Mouse (Mus musculus) MEL (cell line): ENCODE measurements at regions not wholly inside any gene's neighbourhood (a gene's known extent, or its start where the extent isn't known, plus 50 kb on each side); places are given as distances from the start of the nearest gene placed in this dataset.

Experiments used
- CTCF ChIP-seq, 3 experiments: IDR thresholded peaks in 2 of 3; conservative IDR thresholded peaks in 1 of 3; 2 replicates each; pipeline ENCODE4 v1.5.1; 2011 to 2012; ENCODE audit warnings: low read length in 3 of 3, low read depth in 2 of 3, mild to moderate bottlenecking in 2 of 3, improper control_type of control experiment in 1 of 3, inconsistent platforms in 1 of 3, mixed read lengths in 1 of 3, moderate library complexity in 1 of 3; ENCODE audit not compliant: control insufficient read depth in 1 of 3, insufficient read depth in 1 of 3, poor library complexity in 1 of 3, severe bottlenecking in 1 of 3
- ETS1 ChIP-seq: IDR thresholded peaks from 2 replicates; pipeline ENCODE4 v1.6.1; 2012; ENCODE audit warnings: low read depth, mild to moderate bottlenecking, inconsistent platforms, low read length, improper control_type of control experiment, moderate library complexity
- GATA1 ChIP-seq: IDR thresholded peaks from 2 replicates; pipeline ENCODE4 v1.6.1; 2011; ENCODE audit warnings: low read depth, low read length, improper control_type of control experiment
- HCFC1 ChIP-seq: IDR thresholded peaks from 2 replicates; pipeline ENCODE4 v1.6.1; 2012; ENCODE audit warnings: low read depth, mild to moderate bottlenecking, inconsistent platforms, low read length, improper control_type of control experiment, moderate library complexity
- JUND ChIP-seq: IDR thresholded peaks from 2 replicates; pipeline ENCODE4 v1.6.1; 2011; ENCODE audit warnings: low read depth, mild to moderate bottlenecking, improper control_type of control experiment, low read length
- MXI1 ChIP-seq: IDR thresholded peaks from 2 replicates; pipeline ENCODE4 v1.6.1; 2011; ENCODE audit warnings: mild to moderate bottlenecking, low read depth, low read length, improper control_type of control experiment
- POLR2A ChIP-seq, 2 experiments: IDR thresholded peaks; 2 replicates each; pipeline ENCODE4 v1.6.1; 2011 to 2012; ENCODE audit warnings: low read length in 2 of 2, mild to moderate bottlenecking in 2 of 2, control low read depth in 1 of 2, improper control_type of control experiment in 1 of 2, low read depth in 1 of 2, moderate library complexity in 1 of 2; ENCODE audit not compliant: control insufficient read depth in 1 of 2, insufficient read depth in 1 of 2, poor library complexity in 1 of 2
- POLR2AphosphoS2 ChIP-seq: IDR thresholded peaks from 2 replicates; pipeline ENCODE4 v1.6.1; 2011; ENCODE audit warnings: low read length, improper control_type of control experiment
- SIN3A ChIP-seq: IDR thresholded peaks from 2 replicates; pipeline ENCODE4 v1.6.1; 2012; ENCODE audit warnings: low read length, improper control_type of control experiment, inconsistent platforms
- SMC3 ChIP-seq: IDR thresholded peaks from 2 replicates; pipeline ENCODE4 v1.6.1; 2011; ENCODE audit warnings: low read depth, low read length, improper control_type of control experiment
- TCF12 ChIP-seq: IDR thresholded peaks from 2 replicates; pipeline ENCODE4 v1.6.1; 2014; ENCODE audit warnings: low read depth, mild to moderate bottlenecking, inconsistent platforms, low read length, improper control_type of control experiment, moderate library complexity
- ZNF384 ChIP-seq: IDR thresholded peaks from 2 replicates; pipeline ENCODE4 v1.6.1; 2012; ENCODE audit warnings: low read depth, mild to moderate bottlenecking, inconsistent platforms, low read length, improper control_type of control experiment

GRCm38 (mm10) chr9:122568691-122569441 is 178.3 kb upstream of the Topaz1 start:
- TF ChIP-seq POLR2A (IDR thresholded peaks at IDR 0.05; ENCODE audit: control insufficient read depth in 1 of 2, insufficient read depth in 1 of 2, low read depth in 1 of 2, low read length in 2 of 2, poor library complexity in 1 of 2) (no peak), TCF12 (no peak), GATA1 (no peak), CTCF (IDR thresholded peaks at IDR 0.05 in 2 of 3, conservative IDR thresholded peaks at IDR 0.05 in 1 of 3; ENCODE audit: control insufficient read depth in 1 of 3, insufficient read depth in 1 of 3, low read depth in 2 of 3, low read length in 3 of 3, poor library complexity in 1 of 3, severe bottlenecking in 1 of 3) (no peak), MXI1 (no peak), ZNF384 (no peak), ETS1 (no peak), POLR2AphosphoS2 (no peak), SIN3A (no peak), SMC3 (no peak), JUND (no peak), HCFC1 (no peak)
